Comparison of ENCODE assay signal across 8 mouse cellular contexts in the genomic region with DNA sequence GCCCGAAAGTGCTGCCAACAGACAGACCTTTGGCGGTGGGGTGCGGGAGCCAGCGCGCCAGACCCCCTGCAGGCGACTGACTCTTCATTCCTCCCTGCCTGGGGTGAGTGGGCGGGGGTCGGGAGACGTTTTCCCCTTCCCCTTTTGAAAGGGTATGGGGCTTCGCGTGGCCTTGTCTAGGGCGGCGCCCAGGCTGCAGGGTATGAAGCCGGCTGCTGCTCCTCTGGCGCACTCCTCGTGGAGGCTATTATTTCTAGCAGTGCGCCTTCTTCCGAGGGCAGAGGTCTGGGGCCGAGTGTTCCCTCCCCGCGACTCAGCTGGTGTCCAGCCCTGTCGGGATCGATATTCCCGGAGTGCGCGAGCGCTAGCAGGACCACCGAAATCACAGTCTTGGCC. TPM values are rescaled to one million over a fixed set of nuclear protein-coding genes. Genes with fewer than 3 reads are reported as not detected.
DNase-seq lines count a peak whose midpoint lies in the region; ATAC-seq lines count a peak whose summit lies in the region.

No protein-coding gene starts in this region.

- peak; percentile 46 for ATAC-seq in frontal cortex, adult (ENCODE audit: low TSS enrichment)
- peak; percentile 76 for ATAC-seq in forebrain, embryonic 15.5 days (replicated peaks)
- peak; percentile 55 for ATAC-seq in liver, embryonic 13.5 days (ENCODE audit: low read depth)
- no peak for ATAC-seq in stomach, embryonic 14.5 days (ENCODE audit: insufficient number of reproducible peaks, insufficient read depth, low FRiP score, low read depth)

- H3K36me3 ChIP-seq in forebrain, embryonic 15.5 days = no peaks in the 10 kb centered on the region
- no peaks in the 10 kb centered on the region for H3K36me3 ChIP-seq in liver, embryonic 13.5 days
- no peaks in the 10 kb centered on the region for H3K36me3 ChIP-seq in stomach, embryonic 14.5 days (ENCODE audit: control insufficient read depth, insufficient read depth, low read length)

- peak overlapping the region; percentile 96 for H3K27ac ChIP-seq in forebrain, embryonic 15.5 days (replicated peaks)
- peak overlapping the region; percentile 74 for H3K27ac ChIP-seq in liver, embryonic 13.5 days
- peak overlapping the region; percentile 88 for H3K27ac ChIP-seq in stomach, embryonic 14.5 days (ENCODE audit: low read length)

- peak overlapping the region; percentile 78 for H3K9ac ChIP-seq in forebrain, embryonic 15.5 days (replicated peaks)
- H3K9ac ChIP-seq in liver, embryonic 13.5 days = peak overlapping the region; percentile 82
- H3K9ac ChIP-seq in stomach, embryonic 14.5 days (replicated peaks; ENCODE audit: low read depth, low read length) = peak overlapping the region; percentile 58

- no peaks in the 10 kb centered on the region for H3K27me3 ChIP-seq in forebrain, embryonic 15.5 days
- H3K27me3 ChIP-seq in liver, embryonic 13.5 days = no peaks in the 10 kb centered on the region
- no peaks in the 10 kb centered on the region for H3K27me3 ChIP-seq in stomach, embryonic 14.5 days (ENCODE audit: control insufficient read depth, insufficient read depth, low read length)

- H3K4me1 ChIP-seq in forebrain, embryonic 15.5 days = peaks cover 4% of the 10 kb centered on the region; the same call in 1 of the 2 replicates
- H3K4me1 ChIP-seq in liver, embryonic 13.5 days (replicated peaks) = peaks cover 2% of the 10 kb centered on the region; the same call in 1 of the 2 replicates
- no peaks in the 10 kb centered on the region for H3K4me1 ChIP-seq in stomach, embryonic 14.5 days (ENCODE audit: control insufficient read depth, insufficient read depth, low read length)

- WGBS in forebrain, embryonic 15.5 days = 0% methylated on average over 28 of the region's 28 CpGs
- 1% methylated on average over 27 of the region's 28 CpGs for WGBS in liver, embryonic 13.5 days (ENCODE audit: insufficient replicate concordance)
- WGBS in stomach, embryonic 14.5 days = under 1% methylated on average over 28 of the region's 28 CpGs

- no peak for DNase-seq in frontal cortex, adult 2 months (ENCODE audit: extremely low spot score in 1 of 2, low spot score in 1 of 2)
- peak; percentile 44 for DNase-seq in right cerebral cortex, postnatal 4 days
- no peak for DNase-seq in right cerebral cortex, adult 2 months (ENCODE audit: low spot score in 2 of 2)
- DNase-seq in liver, embryonic 13.5 days = peak; percentile 37
- DNase-seq in testis, postnatal 14 days (ENCODE audit: low spot score) = no peak

- peak overlapping the region; percentile 92 for H3K4me3 ChIP-seq in forebrain, embryonic 15.5 days
- H3K4me3 ChIP-seq in liver, embryonic 13.5 days (replicated peaks) = peak overlapping the region; percentile 84
- peak overlapping the region; percentile 51 for H3K4me3 ChIP-seq in stomach, embryonic 14.5 days (ENCODE audit: low read depth, low read length)

- no peaks in the 10 kb centered on the region for H3K9me3 ChIP-seq in forebrain, embryonic 15.5 days
- H3K9me3 ChIP-seq in liver, embryonic 13.5 days (replicated peaks) = no peaks in the 10 kb centered on the region
- H3K9me3 ChIP-seq in stomach, embryonic 14.5 days (ENCODE audit: control insufficient read depth, low read depth, low read length) = no peaks in the 10 kb centered on the region

- peak overlapping the region; percentile 64 for H3K4me2 ChIP-seq in forebrain, embryonic 15.5 days (replicated peaks)
- peak overlapping the region; percentile 85 for H3K4me2 ChIP-seq in liver, embryonic 13.5 days
- peak overlapping the region; percentile 48 for H3K4me2 ChIP-seq in stomach, embryonic 14.5 days (replicated peaks; ENCODE audit: low read depth, low read length)

RNA-seq across cellular contexts. Expression of gene Kdm6a, which starts 0.6 kb away (rescaled TPM):
- polyA plus RNA-seq in frontal cortex, adult 2 months (2012; rRNA removed) = 25.2 and 26.8 TPM in 2 replicates
- 20.5 and 21.6 TPM in 2 replicates for polyA plus RNA-seq in forebrain, embryonic 15.5 days (2015; fragmentation: Nextera tagmentation; extraction: Ambion mirVana)
- 11.1 and 18.3 TPM in 2 replicates for polyA plus RNA-seq in liver, embryonic 13.5 days (2015; fragmentation: Nextera tagmentation; extraction: Ambion mirVana)
- 26.0 and 33.4 TPM in 2 replicates for polyA plus RNA-seq in stomach, embryonic 14.5 days (2014; fragmentation: Nextera tagmentation; extraction: Ambion mirVana)

RNA-seq across cellular contexts. Expression of gene Dusp21, which starts 16.1 kb away (rescaled TPM):
- not detected in 2 replicates for polyA plus RNA-seq in frontal cortex, adult 2 months (2012; rRNA removed)
- polyA plus RNA-seq in forebrain, embryonic 15.5 days (2015; fragmentation: Nextera tagmentation; extraction: Ambion mirVana) = not detected in 2 replicates
- polyA plus RNA-seq in liver, embryonic 13.5 days (2015; fragmentation: Nextera tagmentation; extraction: Ambion mirVana) = not detected in 2 replicates
- not detected in 2 replicates for polyA plus RNA-seq in stomach, embryonic 14.5 days (2014; fragmentation: Nextera tagmentation; extraction: Ambion mirVana)

Comparison
In these comparisons a context has a peak if more than half of its experiments do, and no peak if none do; other contexts are left out.
1. DNase-seq: peak in right cerebral cortex, postnatal 4 days (single experiment) and liver, embryonic 13.5 days (single experiment); none in frontal cortex, adult 2 months (0 of 2), right cerebral cortex, adult 2 months (0 of 2) and testis, postnatal 14 days (single experiment).
2. Peak in every context shown above with its lines, with median percentiles within 50 percentile points of each other: H3K27ac ChIP-seq, H3K4me2 ChIP-seq, H3K4me3 ChIP-seq and H3K9ac ChIP-seq.